Mouse (Mus musculus) kidney, postnatal 36 days (tissue): ENCODE measurements around the gene Shc3.

Experiments
- DNase-seq, 2 experiments: peaks; one replicate each; pipeline ENCODE4 v3.0.0; 2021 to 2022; ENCODE audit warnings: mixed read lengths in 2 of 2

Shc3 gene

GRCm38 (mm10) chr13:51413461-51413860, 155.8 kb downstream of the Shc3 start:
- peak in 1 of 2 experiments; percentile 65 for DNase-seq

- DNase-seq = no peak
Observed at GRCm38 (mm10) chr13:51411696-51412430, 157.4 kb downstream of the Shc3 start.

- no peak for DNase-seq
Observed at GRCm38 (mm10) chr13:51411243-51411642, 158.0 kb downstream of the Shc3 start.

GRCm38 (mm10) chr13:51409936-51410481, 159.2 kb downstream of the Shc3 start:
- no peak for DNase-seq

GRCm38 (mm10) chr13:51408519-51409001, 160.7 kb downstream of the Shc3 start, which contains the start of gene S1pr3:
Gene S1pr3 (plus strand): TSS chr13:51408639.
- DNase-seq = peak; percentile 36 to 70

- no peak for DNase-seq
Observed at GRCm38 (mm10) chr13:51407541-51408217, 161.5 kb downstream of the Shc3 start.

- no peak for DNase-seq
Observed at GRCm38 (mm10) chr13:51405731-51406320, 163.4 kb downstream of the Shc3 start.

GRCm38 (mm10) chr13:51404566-51404965, 164.7 kb downstream of the Shc3 start:
- no peak for DNase-seq

- peak; percentile 38 to 55 for DNase-seq
Observed at GRCm38 (mm10) chr13:51400736-51401501, 168.3 kb downstream of the Shc3 start.

- peak; percentile 52 to 60 for DNase-seq
Observed at GRCm38 (mm10) chr13:51400186-51400719, 169.0 kb downstream of the Shc3 start.

GRCm38 (mm10) chr13:51399562-51399961, 169.7 kb downstream of the Shc3 start:
- DNase-seq = no peak

- no peak for DNase-seq
Observed at GRCm38 (mm10) chr13:51397861-51398260, 171.4 kb downstream of the Shc3 start.

GRCm38 (mm10) chr13:51392256-51392655, 177.0 kb downstream of the Shc3 start:
- DNase-seq = no peak

- DNase-seq = no peak
Observed at GRCm38 (mm10) chr13:51391359-51391916, 177.8 kb downstream of the Shc3 start.

- DNase-seq = no peak
Observed at GRCm38 (mm10) chr13:51390398-51390797, 178.8 kb downstream of the Shc3 start.

- DNase-seq = no peak
Observed at GRCm38 (mm10) chr13:51387908-51388307, 181.3 kb downstream of the Shc3 start.

- DNase-seq = no peak
Observed at GRCm38 (mm10) chr13:51384899-51385298, 184.3 kb downstream of the Shc3 start.

- DNase-seq = no peak
Observed at GRCm38 (mm10) chr13:51381498-51381897, 187.7 kb downstream of the Shc3 start.
